Mouse (Mus musculus) brain, embryonic 14.5 days (tissue): ENCODE data around the gene Clec4d.

ENCODE experiments used
- CTCF ChIP-seq: fragments of 200-500 bp; IDR thresholded peaks from 2 replicates; pipeline ENCODE4 v1.5.1; 2012; ENCODE audit warnings: inconsistent platforms, mild to moderate bottlenecking, moderate library complexity, borderline replicate concordance; ENCODE audit not compliant: insufficient read depth, insufficient read length; ENCODE audit errors: extremely low read depth
- POLR2A ChIP-seq: fragments of 200-500 bp; IDR thresholded peaks from 2 replicates; pipeline ENCODE4 v1.6.1; 2012; ENCODE audit warnings: mild to moderate bottlenecking, inconsistent platforms, borderline replicate concordance; ENCODE audit not compliant: poor library complexity, insufficient read depth, insufficient read length, severe bottlenecking; ENCODE audit errors: extremely low read depth

GRCm38 (mm10) chr6:123286311-123286710 lies 24.4 kb downstream of the Clec4d start:
- TF ChIP-seq POLR2A = no peak
- no peak for TF ChIP-seq CTCF
